ENCODE assay signal across 16 mouse cellular contexts in genomic region chr10:66950441-66950840, GRCm38 (mm10).
"Had no signal": no experiment of that assay in that cellular context is flagged by ENCODE, and none has a peak within 500 bp of the region (broad histone marks: within the 10 kb centered on the region; RNA-seq: fewer than 3 reads in every experiment).

No protein-coding gene starts in this region.

- H3K4me1 ChIP-seq: megakaryocyte, embryonic 14.5 days; stomach, embryonic 15.5 days had no signal

- DNase-seq: liver, postnatal 0 days; lung, adult 2 months; lung, postnatal 14 days; lung, postnatal 36 days; right cerebral cortex, postnatal 14 days; thymus, adult 2 months; thymus, postnatal 25 days; thymus, postnatal 4 days had no signal

- H3K36me3 ChIP-seq: lung, embryonic 15.5 days; midbrain, embryonic 13.5 days; midbrain, embryonic 15.5 days; neural tube, embryonic 12.5 days; stomach, embryonic 15.5 days had no signal

- H3K4me3 ChIP-seq: lung, embryonic 15.5 days; megakaryocyte, embryonic 14.5 days; midbrain, embryonic 13.5 days; midbrain, embryonic 15.5 days; neural tube, embryonic 12.5 days; stomach, embryonic 15.5 days had no signal

- H3K27ac ChIP-seq: lung, embryonic 15.5 days; midbrain, embryonic 13.5 days; midbrain, embryonic 15.5 days; neural tube, embryonic 12.5 days; stomach, embryonic 15.5 days; stomach, postnatal 0 days had no signal

- ATAC-seq: liver, postnatal 0 days; lung, postnatal 0 days; midbrain, embryonic 13.5 days; midbrain, embryonic 15.5 days had no signal
